Mouse (Mus musculus) liver (tissue): ENCODE results near the gene Grik4.

Source experiments
- DNase-seq: peaks from one replicate; pipeline ENCODE4 v3.0.0-alpha.2; 2020; ENCODE audit warnings: mixed read lengths

The Grik4 gene

GRCm38 (mm10) chr9:42482944-42483343 lies 461.3 kb downstream of the Grik4 start:
- DNase-seq, result no peak

- no peak for DNase-seq
These were observed 468.1 kb downstream of the Grik4 start for GRCm38 (mm10) chr9:42476166-42476565.

- no peak for DNase-seq
These were observed 470.0 kb downstream of the Grik4 start for GRCm38 (mm10) chr9:42474244-42474643.

- DNase-seq, result peak; percentile 94
These were observed 472.2 kb downstream of the Grik4 start for GRCm38 (mm10) chr9:42471921-42472747.

- peak; percentile 69 for DNase-seq
These were observed 473.1 kb downstream of the Grik4 start for GRCm38 (mm10) chr9:42471214-42471613.

GRCm38 (mm10) chr9:42469323-42469722 lies 475.0 kb downstream of the Grik4 start:
- no peak for DNase-seq

- no peak for DNase-seq
These were observed 475.9 kb downstream of the Grik4 start for GRCm38 (mm10) chr9:42468360-42468759.
